Mouse (Mus musculus) testis, postnatal 14 days (tissue): ENCODE data around the gene Hspa12a.

Experiments used
- DNase-seq: peaks from one replicate; pipeline ENCODE4 v3.0.0; 2021; ENCODE audit warnings: low spot score

The Hspa12a gene

GRCm38 (mm10) chr19:58942841-58943828 is at the start of gene Hspa12a, which contains the start of gene Eno4:
Gene Hspa12a, minus strand, starts transcription at chr19:58943654.
Gene Eno4, plus strand, starts transcription at chr19:58943425.
- peak; percentile 94 for DNase-seq

GRCm38 (mm10) chr19:58981571-58981970 is 38.1 kb upstream of the Hspa12a start:
- DNase-seq: no peak

GRCm38 (mm10) chr19:58980056-58980440 is 36.6 kb upstream of the Hspa12a start:
- DNase-seq: no peak

- DNase-seq: no peak
Observed at GRCm38 (mm10) chr19:58979436-58980055, 36.1 kb upstream of the Hspa12a start.

- DNase-seq: no peak
Observed at GRCm38 (mm10) chr19:58978401-58979171, 35.1 kb upstream of the Hspa12a start.

- no peak for DNase-seq
Observed at GRCm38 (mm10) chr19:58975216-58975863, 31.9 kb upstream of the Hspa12a start.

GRCm38 (mm10) chr19:58974126-58974525 is 30.7 kb upstream of the Hspa12a start:
- DNase-seq: no peak

- DNase-seq: no peak
Observed at GRCm38 (mm10) chr19:58970826-58971225, 27.4 kb upstream of the Hspa12a start.

GRCm38 (mm10) chr19:58968731-58969506 is 25.5 kb upstream of the Hspa12a start:
- no peak for DNase-seq

GRCm38 (mm10) chr19:58963011-58963410 is 19.6 kb upstream of the Hspa12a start:
- DNase-seq: no peak

- no peak for DNase-seq
Observed at GRCm38 (mm10) chr19:58954779-58955178, 11.3 kb upstream of the Hspa12a start.

GRCm38 (mm10) chr19:58952236-58952635 is 8.8 kb upstream of the Hspa12a start:
- no peak for DNase-seq

- no peak for DNase-seq
Observed at GRCm38 (mm10) chr19:58951521-58951920, 8.1 kb upstream of the Hspa12a start.

GRCm38 (mm10) chr19:58945959-58946358 is 2.5 kb upstream of the Hspa12a start:
- DNase-seq: no peak

GRCm38 (mm10) chr19:58933062-58933461 is 10.4 kb downstream of the Hspa12a start:
- DNase-seq: no peak

GRCm38 (mm10) chr19:58931081-58931800 is 12.2 kb downstream of the Hspa12a start:
- DNase-seq: no peak

GRCm38 (mm10) chr19:58919148-58919547 is 24.3 kb downstream of the Hspa12a start:
- no peak for DNase-seq

- no peak for DNase-seq
Observed at GRCm38 (mm10) chr19:58918597-58918996, 24.9 kb downstream of the Hspa12a start.

GRCm38 (mm10) chr19:58913301-58913700 is 30.2 kb downstream of the Hspa12a start:
- no peak for DNase-seq

GRCm38 (mm10) chr19:58911386-58911785 is 32.1 kb downstream of the Hspa12a start:
- no peak for DNase-seq
